Mouse (Mus musculus) intestine, embryonic 16.5 days (tissue): ENCODE results near the gene Tbpl2. TPM values are rescaled to one million over a fixed set of nuclear protein-coding genes. Genes with fewer than 3 reads are reported as not detected.

ENCODE experiments used
- ATAC-seq: fragments of 200-750 bp; cut with Nextera tagmentation; 2 replicates; pipeline ENCODE4 v1.8.0; 2017; ENCODE audit warnings: moderate TSS enrichment, moderate library complexity
- H3K27ac ChIP-seq: fragments of 300-500 bp; sonication (generic); 2 replicates; pipeline ENCODE4 v1.5.1; 2014; ENCODE audit warnings: mild to moderate bottlenecking, low read length
- H3K27me3 ChIP-seq: fragments of 300-500 bp; sonication (generic); replicated peaks from 2 replicates; pipeline ENCODE4 v1.6.1; 2014; ENCODE audit warnings: low read length, control low read depth, mixed read lengths; ENCODE audit not compliant: control insufficient read depth, insufficient read depth
- H3K36me3 ChIP-seq: fragments of 300-500 bp; sonication (generic); 2 replicates; pipeline ENCODE4 v1.6.1; 2014; ENCODE audit warnings: low read length, control low read depth; ENCODE audit not compliant: control insufficient read depth, insufficient read depth
- H3K4me1 ChIP-seq: fragments of 300-500 bp; sonication (generic); 2 replicates; pipeline ENCODE4 v1.6.1; 2014; ENCODE audit warnings: low read length, control low read depth, mixed read lengths; ENCODE audit not compliant: control insufficient read depth, insufficient read depth
- H3K4me2 ChIP-seq: fragments of 300-500 bp; sonication (generic); 2 replicates; pipeline ENCODE4 v1.6.1; 2014; ENCODE audit warnings: low read depth, low read length, control low read depth
- H3K4me3 ChIP-seq: fragments of 300-500 bp; sonication (generic); 2 replicates; pipeline ENCODE4 v1.5.1; 2014; ENCODE audit warnings: mild to moderate bottlenecking, low read length
- H3K9ac ChIP-seq: fragments of 300-500 bp; sonication (generic); 2 replicates; pipeline ENCODE4 v1.6.1; 2014; ENCODE audit warnings: low read depth, low read length
- H3K9me3 ChIP-seq: fragments of 300-500 bp; sonication (generic); 2 replicates; pipeline ENCODE4 v1.6.1; 2016; ENCODE audit warnings: low read length, control low read depth; ENCODE audit not compliant: control insufficient read depth
- WGBS: fragments of 180-500 bp; shearing (Covaris S2); extraction: QIAGEN DNeasy Blood & Tissue Kit; methylation state at CpG from one replicate; pipeline ENCODE4 v1.1.7; 2014; 5-methylcytosine and 5-hydroxymethylcytosine counted together
- polyA plus RNA-seq: library from polyadenylated mRNA; unstranded; fragments of >200 nt; fragmentation: Nextera tagmentation; extraction: Ambion mirVana; gene quantifications from 2 replicates; pipeline ENCODE4 v1.2.1, GENCODE M21; 2015

Tbpl2 gene
- polyA plus RNA-seq: not detected in 2 replicates

- Histone ChIP-seq H3K27ac (no peak within 1 kb of the TSS), H3K27me3 (no peaks in the 10 kb centered on the region), H3K4me2 (no peak within 1 kb of the TSS), H3K9me3 (no peaks in the 10 kb centered on the region), H3K4me3 (no peak within 1 kb of the TSS), H3K9ac (no peak within 1 kb of the TSS), H3K36me3 (no peaks in the 10 kb centered on the region), H3K4me1 (no peaks in the 10 kb centered on the region)
- WGBS: 77% methylated on average over 4 of the region's 4 CpGs
- ATAC-seq: no peak
These were observed at the start of gene Tbpl2 for GRCm38 (mm10) chr2:24096495-24096894. TSS of gene Tbpl2 (minus strand) at chr2:24096595.

GRCm38 (mm10) chr2:24134373-24134772 lies 38.0 kb upstream of the Tbpl2 start:
- H3K4me3 ChIP-seq: no peak overlapping the region
- no peak overlapping the region for H3K9ac ChIP-seq
- no peak for ATAC-seq
- WGBS: 90% methylated on average over 1 of the region's 1 CpGs
- no peaks in the 10 kb centered on the region for H3K9me3 ChIP-seq
- no peaks in the 10 kb centered on the region for H3K36me3 ChIP-seq
- no peak overlapping the region for H3K4me2 ChIP-seq
- no peaks in the 10 kb centered on the region for H3K27me3 ChIP-seq
- no peaks in the 10 kb centered on the region for H3K4me1 ChIP-seq
- no peak overlapping the region for H3K27ac ChIP-seq

GRCm38 (mm10) chr2:24109085-24109484 lies 12.7 kb upstream of the Tbpl2 start:
- H3K36me3 ChIP-seq: no peaks in the 10 kb centered on the region
- no peak overlapping the region for H3K9ac ChIP-seq
- H3K27ac ChIP-seq: no peak overlapping the region
- H3K4me2 ChIP-seq: no peak overlapping the region
- H3K4me3 ChIP-seq: no peak overlapping the region
- no peaks in the 10 kb centered on the region for H3K9me3 ChIP-seq
- ATAC-seq: no peak
- no peaks in the 10 kb centered on the region for H3K27me3 ChIP-seq
- H3K4me1 ChIP-seq: no peaks in the 10 kb centered on the region

DNA sequence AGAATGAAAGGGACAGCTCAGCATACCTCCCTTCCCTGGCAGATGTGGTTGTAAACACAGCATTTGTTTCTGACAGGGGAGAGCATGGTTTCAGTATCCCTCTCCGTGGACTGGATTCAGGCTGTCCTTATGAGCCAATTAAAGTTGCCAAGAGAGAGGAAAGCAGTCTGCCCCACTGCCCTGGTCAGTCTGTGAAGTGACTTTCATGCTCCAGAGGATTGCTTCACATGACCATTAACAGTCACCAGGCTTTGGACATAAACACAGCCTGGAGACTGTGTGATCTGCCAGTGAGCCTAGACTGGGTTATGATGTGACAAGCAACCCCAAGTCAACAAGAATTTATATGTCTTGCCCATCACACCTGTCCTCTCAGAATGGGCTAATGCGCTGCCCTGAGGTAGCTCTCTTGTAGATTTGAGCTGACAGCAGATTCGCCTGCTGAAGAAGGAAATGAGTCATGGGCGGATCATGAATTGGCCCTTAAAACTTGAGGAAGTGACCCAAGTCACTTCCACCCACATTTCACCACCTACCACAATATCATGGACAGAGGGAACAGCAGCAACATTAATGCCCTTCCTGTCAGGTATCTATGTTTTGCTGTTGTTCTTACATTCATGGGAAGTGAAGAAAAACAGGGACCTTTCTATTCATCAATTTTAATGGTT lies 7.4 kb upstream of the Tbpl2 start:
- H3K9ac ChIP-seq: no peak overlapping the region
- H3K9me3 ChIP-seq: no peaks in the 10 kb centered on the region
- H3K4me2 ChIP-seq: no peak overlapping the region
- 74% methylated on average over 4 of the region's 4 CpGs for WGBS
- H3K27ac ChIP-seq: no peak overlapping the region
- ATAC-seq: no peak
- no peak overlapping the region for H3K4me3 ChIP-seq
- H3K27me3 ChIP-seq: no peaks in the 10 kb centered on the region
- H3K36me3 ChIP-seq: no peaks in the 10 kb centered on the region
- no peaks in the 10 kb centered on the region for H3K4me1 ChIP-seq

GRCm38 (mm10) chr2:24090921-24091320 lies 5.5 kb downstream of the Tbpl2 start:
- no peak overlapping the region for H3K27ac ChIP-seq
- H3K4me3 ChIP-seq: no peak overlapping the region
- H3K27me3 ChIP-seq: no peaks in the 10 kb centered on the region
- H3K4me2 ChIP-seq: no peak overlapping the region
- H3K4me1 ChIP-seq: no peaks in the 10 kb centered on the region
- H3K9ac ChIP-seq: no peak overlapping the region
- ATAC-seq: no peak
- no peaks in the 10 kb centered on the region for H3K9me3 ChIP-seq
- H3K36me3 ChIP-seq: no peaks in the 10 kb centered on the region
- WGBS: 92% methylated on average over 1 of the region's 1 CpGs

GRCm38 (mm10) chr2:24050459-24050858 lies 45.9 kb downstream of the Tbpl2 start:
- H3K4me1 ChIP-seq: no peaks in the 10 kb centered on the region; the same call in 1 of the 2 replicates
- no peaks in the 10 kb centered on the region for H3K9me3 ChIP-seq
- no peak for ATAC-seq
- no peak overlapping the region for H3K4me2 ChIP-seq
- H3K4me3 ChIP-seq: no peak overlapping the region
- WGBS: 78% methylated on average over 3 of the region's 3 CpGs
- no peaks in the 10 kb centered on the region for H3K36me3 ChIP-seq
- H3K27ac ChIP-seq: no peak overlapping the region
- H3K27me3 ChIP-seq: no peaks in the 10 kb centered on the region
- H3K9ac ChIP-seq: no peak overlapping the region

DNA sequence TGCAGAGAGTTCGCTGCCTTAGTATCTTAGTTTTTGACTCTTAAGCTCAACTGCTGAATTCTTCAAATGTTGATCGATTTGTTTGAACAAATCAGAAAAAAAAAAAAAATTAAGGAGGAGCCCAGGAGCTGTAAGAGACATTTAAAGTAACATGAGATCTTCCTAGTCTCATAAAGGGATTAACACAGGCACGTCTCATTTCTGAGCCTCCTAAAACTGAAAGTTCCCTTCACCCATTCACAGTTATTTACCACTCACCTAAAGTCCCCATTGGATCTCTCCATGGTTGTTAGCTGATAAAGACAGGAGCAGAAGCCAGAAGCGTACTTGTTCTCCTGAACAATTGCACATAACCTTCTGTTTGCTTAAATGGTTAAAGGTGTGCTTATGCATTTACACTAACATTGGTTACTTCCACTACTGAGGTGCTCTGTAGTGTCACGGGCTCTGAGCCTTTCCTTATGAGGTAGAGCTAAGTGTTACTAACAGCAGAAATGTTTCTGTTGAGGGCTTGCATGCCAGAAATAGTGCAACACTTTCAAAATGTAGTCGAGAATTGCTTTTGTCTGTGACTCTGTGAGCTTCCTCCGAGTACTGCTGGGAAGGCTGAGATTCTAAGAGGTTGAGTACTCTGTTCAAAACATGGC lies 46.9 kb downstream of the Tbpl2 start, which contains the start of gene Hnmt:
Gene Hnmt, minus strand, starts transcription at position 51 of the 647 bp plus-strand sequence.
- H3K9me3 ChIP-seq: no peaks in the 10 kb centered on the region
- peak within 1 kb of the TSS; percentile 46; the same call in 1 of the 2 replicates for H3K9ac ChIP-seq
- ATAC-seq: no peak
- peak within 1 kb of the TSS; percentile 62 for H3K4me2 ChIP-seq
- H3K27ac ChIP-seq: 0 out of 2 replicates have a peak within 1 kb of the TSS, but pooled peaks have one; percentile 2
- no peaks in the 10 kb centered on the region; the same call in 1 of the 2 replicates for H3K4me1 ChIP-seq
- 33% methylated on average over 7 of the region's 7 CpGs for WGBS
- H3K4me3 ChIP-seq: peak within 1 kb of the TSS; percentile 35
- no peaks in the 10 kb centered on the region for H3K36me3 ChIP-seq
- H3K27me3 ChIP-seq: no peaks in the 10 kb centered on the region

GRCm38 (mm10) chr2:24048480-24049097 lies 47.8 kb downstream of the Tbpl2 start:
- 4% methylated on average over 16 of the region's 16 CpGs for WGBS
- H3K9me3 ChIP-seq: no peaks in the 10 kb centered on the region
- H3K27ac ChIP-seq: 0 out of 2 replicates have a peak overlapping the region, but pooled peaks have one; percentile 2
- H3K4me1 ChIP-seq: no peaks in the 10 kb centered on the region; the same call in 1 of the 2 replicates
- no peaks in the 10 kb centered on the region for H3K27me3 ChIP-seq
- H3K4me3 ChIP-seq: peak overlapping the region; percentile 35
- peak overlapping the region; percentile 62 for H3K4me2 ChIP-seq
- H3K36me3 ChIP-seq: no peaks in the 10 kb centered on the region
- H3K9ac ChIP-seq: peak overlapping the region; percentile 46; the same call in 1 of the 2 replicates
- peak; percentile 73 for ATAC-seq
